Mouse (Mus musculus) right cerebral cortex, postnatal 10 days (tissue): Measurements from ENCODE around the gene Fam83e.

Source experiments
- DNase-seq, 2 experiments: peaks; one replicate each; pipeline ENCODE4 v3.0.0; 2021; ENCODE audit warnings: low spot score in 2 of 2

Gene Fam83e

GRCm38 (mm10) chr7:45714630-45715089 is 6.4 kb upstream of the Fam83e start:
- peak in 1 of 2 experiments; percentile 28 for DNase-seq

GRCm38 (mm10) chr7:45715090-45715708 is 5.8 kb upstream of the Fam83e start, which contains the start of gene Rpl18:
Rpl18 (plus strand) TSS chr7:45715457.
- peak; percentile 99 for DNase-seq

- DNase-seq: peak; percentile 62 to 64
Measured at GRCm38 (mm10) chr7:45715741-45716459, 5.1 kb upstream of the Fam83e start.

GRCm38 (mm10) chr7:45716460-45716857 is 4.6 kb upstream of the Fam83e start:
- no peak for DNase-seq

- DNase-seq: no peak
Measured at GRCm38 (mm10) chr7:45716952-45717917, 3.8 kb upstream of the Fam83e start.

GRCm38 (mm10) chr7:45717918-45718297 is 3.1 kb upstream of the Fam83e start, which contains the start of gene Sphk2:
Sphk2 (minus strand) TSS chr7:45718002.
- peak; percentile 100 for DNase-seq

GRCm38 (mm10) chr7:45718331-45718730 is 2.7 kb upstream of the Fam83e start:
- no peak for DNase-seq

GRCm38 (mm10) chr7:45719180-45719579 is 1.8 kb upstream of the Fam83e start:
- DNase-seq: no peak

GRCm38 (mm10) chr7:45719738-45720412 is 1.1 kb upstream of the Fam83e start:
- DNase-seq: no peak

GRCm38 (mm10) chr7:45721234-45721571 is 191 bp downstream of the Fam83e start:
- DNase-seq: no peak

- no peak for DNase-seq
Measured at GRCm38 (mm10) chr7:45721642-45722347, 783 bp downstream of the Fam83e start.

- DNase-seq: no peak
Measured at GRCm38 (mm10) chr7:45722348-45722713, 1.3 kb downstream of the Fam83e start.

GRCm38 (mm10) chr7:45723301-45723700 is 2.3 kb downstream of the Fam83e start:
- DNase-seq: no peak

- no peak for DNase-seq
Measured at GRCm38 (mm10) chr7:45723781-45724180, 2.8 kb downstream of the Fam83e start.

- no peak for DNase-seq
Measured at GRCm38 (mm10) chr7:45725151-45725550, 4.1 kb downstream of the Fam83e start.

GRCm38 (mm10) chr7:45725713-45726112 is 4.7 kb downstream of the Fam83e start, which contains the start of gene Spaca4:
Spaca4 (minus strand) TSS chr7:45725813.
- no peak for DNase-seq

- DNase-seq: no peak
Measured at GRCm38 (mm10) chr7:45726419-45726818, 5.4 kb downstream of the Fam83e start.

GRCm38 (mm10) chr7:45727625-45728024 is 6.6 kb downstream of the Fam83e start:
- DNase-seq: no peak

GRCm38 (mm10) chr7:45730727-45731431 is 9.9 kb downstream of the Fam83e start:
- DNase-seq: peak in 1 of 2 experiments; percentile 50

- no peak for DNase-seq
Measured at GRCm38 (mm10) chr7:45733477-45733876, 12.5 kb downstream of the Fam83e start.
